Mouse (Mus musculus): ENCODE data around the gene Neurl2.
"Not testable (repeated sequence)": the region's sequence is repeated elsewhere in the genome, so short reads cannot be mapped to it uniquely, and the experiment has no call there.

The Neurl2 gene

DNA sequence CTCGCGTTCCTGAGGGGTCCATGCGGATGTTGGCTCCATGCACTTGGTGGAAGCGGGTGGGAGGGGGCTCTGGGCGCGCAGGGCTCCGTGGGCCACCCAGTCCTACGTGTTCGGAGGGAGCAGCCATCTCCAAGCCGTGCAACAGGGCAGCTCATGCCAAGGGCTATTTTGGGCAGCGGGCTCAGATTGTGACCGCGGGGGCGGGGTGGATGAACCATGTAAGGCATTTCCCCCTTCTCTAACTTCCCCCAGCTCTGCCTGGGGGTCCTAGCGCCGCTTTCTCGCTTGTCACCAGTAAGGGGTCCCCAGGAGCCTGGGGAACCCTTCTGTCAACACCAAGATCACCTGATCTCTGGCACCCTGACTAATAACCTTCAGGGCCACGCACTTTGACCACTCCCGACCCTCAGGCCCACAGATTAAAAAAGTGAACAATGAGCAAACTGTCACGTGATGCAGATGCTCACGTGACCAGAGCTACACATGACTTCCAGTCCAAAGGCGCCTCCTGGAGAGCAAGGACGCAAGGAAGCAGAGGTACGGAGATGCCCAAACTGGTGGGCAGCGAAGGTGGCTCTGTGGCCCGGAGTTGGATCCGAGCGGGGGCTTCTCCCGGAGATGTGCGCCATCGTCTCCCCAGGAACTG, at the start of gene Neurl2:
Gene Neurl2 (minus strand): TSS at position 143 of the 646 bp plus-strand sequence.
- DNase-seq: peak; percentile 89

DNA sequence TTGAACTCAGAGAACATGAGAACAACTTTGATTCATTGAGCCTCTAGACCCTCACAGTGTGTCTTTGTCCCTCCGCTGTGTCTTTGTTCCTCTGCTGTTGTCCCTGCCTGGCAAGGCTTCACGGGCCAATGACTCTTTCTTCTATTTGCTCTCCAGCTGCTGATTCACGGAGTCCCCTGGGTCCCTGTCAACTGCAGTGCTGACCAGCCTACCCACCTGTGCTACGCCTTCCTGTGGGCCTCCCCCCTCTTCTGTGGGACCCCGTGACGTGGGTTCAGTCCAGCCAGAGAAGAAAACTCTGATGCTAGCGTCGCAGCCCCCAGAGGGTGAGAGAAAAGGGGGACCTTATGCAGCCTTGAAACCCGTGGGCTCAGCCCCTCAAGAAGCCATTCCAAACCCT, 49.4 kb upstream of the Neurl2 start:
- DNase-seq: no peak

DNA sequence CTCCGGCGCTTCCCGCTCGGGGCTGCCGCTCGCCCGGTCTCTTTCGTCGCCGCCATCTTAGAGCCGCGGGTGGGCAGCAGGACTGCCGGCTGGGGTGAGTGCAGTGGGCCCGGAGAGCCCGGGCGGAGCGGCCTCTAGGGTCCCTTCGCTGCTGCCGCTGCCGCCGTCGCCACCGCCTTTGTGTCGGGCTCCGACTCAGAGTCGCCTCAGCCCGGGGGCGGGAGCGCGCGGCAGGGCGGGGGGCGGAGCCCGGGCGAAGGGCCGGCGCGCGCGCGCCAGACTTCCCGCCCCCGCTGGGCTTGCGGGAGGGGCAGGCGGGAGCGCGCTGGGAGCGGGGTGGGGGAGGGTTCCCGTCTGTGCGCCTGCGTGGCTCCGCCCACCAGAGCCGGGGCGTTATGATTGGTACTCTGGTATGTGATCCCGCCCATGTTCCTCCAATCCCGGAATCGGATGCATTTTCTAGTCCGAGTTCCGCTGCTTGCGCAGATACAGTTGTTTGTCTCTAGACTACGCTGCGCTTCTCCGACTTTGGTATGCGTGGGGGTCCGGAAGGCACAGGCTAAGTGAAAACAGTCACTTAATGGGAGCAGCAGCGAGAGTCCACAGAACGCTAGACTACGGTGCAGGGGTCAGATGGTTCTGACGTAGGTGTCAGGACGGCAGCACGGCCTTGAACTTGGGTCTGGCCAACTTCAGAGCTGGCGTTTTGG, 46.5 kb upstream of the Neurl2 start:
- DNase-seq: peak; percentile 92

DNA sequence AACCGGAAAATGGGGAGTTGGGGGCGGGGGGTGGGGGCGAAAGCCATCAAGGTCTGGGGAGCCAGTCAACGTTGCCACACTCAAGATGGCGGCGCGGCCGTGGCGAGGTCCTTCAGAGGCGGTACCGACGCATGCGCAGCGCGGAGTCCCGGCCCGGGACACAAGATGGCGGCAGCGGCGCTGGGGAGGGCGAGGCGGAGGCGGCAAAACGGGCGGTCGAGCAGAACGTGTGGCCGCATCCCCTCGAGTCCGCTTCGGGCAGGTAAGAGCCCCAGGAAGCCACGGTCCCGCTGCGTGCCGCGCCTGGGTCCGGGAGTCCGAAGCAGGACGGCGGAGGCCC, 45.9 kb upstream of the Neurl2 start, which contains the start of gene Pcif1:
Gene Pcif1 (plus strand): TSS at position 77 of the 340 bp plus-strand sequence.
- DNase-seq: peak; percentile 95

DNA sequence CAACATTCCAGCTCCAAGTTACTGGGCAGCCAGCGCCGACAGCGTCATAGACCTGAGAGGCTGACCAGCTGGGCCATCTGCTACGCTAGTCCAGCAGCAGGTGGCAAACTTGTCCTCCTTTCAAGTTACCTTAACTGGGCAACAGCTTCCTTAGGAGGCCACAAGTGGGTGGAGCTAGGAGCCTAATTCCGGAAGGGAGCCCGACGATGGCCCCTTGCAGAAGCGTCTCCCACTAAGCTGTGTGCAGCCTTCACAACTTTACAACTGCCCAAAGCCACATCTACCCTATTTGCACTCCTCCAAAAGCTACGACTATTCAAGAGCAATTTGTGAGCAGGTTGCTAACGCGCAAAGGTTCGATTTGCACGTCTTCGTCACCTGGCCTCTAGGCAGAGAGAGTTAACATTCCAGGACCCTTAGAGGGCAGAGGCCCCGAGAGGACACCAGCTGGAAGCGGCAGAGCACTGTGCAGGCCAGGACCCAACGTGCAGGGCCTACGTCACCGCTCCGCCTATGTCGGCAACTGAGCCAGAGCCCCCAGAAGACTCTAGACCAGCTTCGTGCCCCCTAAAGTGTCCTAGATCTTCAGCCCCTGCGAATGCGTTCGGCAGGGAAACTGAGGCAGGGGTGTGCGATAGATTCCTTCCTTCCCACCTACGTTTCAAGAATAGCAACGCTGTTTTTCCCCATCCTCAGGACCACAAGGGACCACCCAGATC, 45.4 kb upstream of the Neurl2 start:
- peak; percentile 66 for DNase-seq

GRCm38 (mm10) chr2:164877376-164878215, 44.3 kb upstream of the Neurl2 start:
- DNase-seq: not testable (repeated sequence)

DNA sequence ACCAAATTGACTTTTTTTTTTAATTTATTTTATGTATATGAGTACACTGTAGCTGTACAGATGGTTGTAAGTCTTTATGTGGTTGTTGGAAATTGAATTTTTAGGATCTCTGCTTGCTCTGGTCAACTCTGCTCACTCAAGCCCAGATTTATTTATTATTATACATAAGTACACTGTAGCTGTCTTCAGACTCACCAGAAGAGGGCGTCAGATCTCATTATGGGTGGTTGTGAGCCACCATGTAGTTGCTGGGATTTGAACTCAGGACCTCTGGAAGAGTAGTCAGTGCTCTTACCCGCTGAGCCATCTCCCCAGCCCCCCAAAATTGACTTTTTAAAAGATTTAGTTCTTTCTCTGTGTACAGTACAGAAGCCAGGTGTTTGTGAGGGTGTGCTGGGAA, 42.4 kb upstream of the Neurl2 start:
- DNase-seq: not testable (repeated sequence)

DNA sequence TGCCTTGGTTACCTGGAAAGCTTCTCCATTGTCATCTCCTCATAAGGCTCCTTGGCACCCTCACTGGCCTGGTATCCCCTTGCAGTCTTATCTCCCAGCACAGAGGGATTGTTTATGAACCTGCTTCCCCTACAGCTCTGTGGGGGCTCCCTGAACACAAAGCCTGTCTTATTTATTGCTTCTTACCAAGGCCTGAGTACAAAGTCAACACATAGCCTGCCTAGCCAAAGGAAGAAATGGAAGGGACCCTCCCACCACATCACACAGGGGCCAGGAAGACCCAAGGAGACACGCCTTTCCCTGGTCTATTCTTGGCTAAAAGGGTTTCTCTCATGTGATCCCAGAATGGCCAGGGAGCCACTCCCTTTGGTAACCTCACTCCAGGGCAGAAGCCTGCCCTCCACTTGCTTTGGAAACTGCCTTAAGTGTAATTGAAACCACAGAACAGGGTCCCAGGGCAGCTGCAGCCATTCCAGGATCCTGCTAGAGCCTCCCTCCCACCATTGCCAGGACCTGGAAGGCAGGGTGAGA, 41.0 kb upstream of the Neurl2 start:
- no peak for DNase-seq

DNA sequence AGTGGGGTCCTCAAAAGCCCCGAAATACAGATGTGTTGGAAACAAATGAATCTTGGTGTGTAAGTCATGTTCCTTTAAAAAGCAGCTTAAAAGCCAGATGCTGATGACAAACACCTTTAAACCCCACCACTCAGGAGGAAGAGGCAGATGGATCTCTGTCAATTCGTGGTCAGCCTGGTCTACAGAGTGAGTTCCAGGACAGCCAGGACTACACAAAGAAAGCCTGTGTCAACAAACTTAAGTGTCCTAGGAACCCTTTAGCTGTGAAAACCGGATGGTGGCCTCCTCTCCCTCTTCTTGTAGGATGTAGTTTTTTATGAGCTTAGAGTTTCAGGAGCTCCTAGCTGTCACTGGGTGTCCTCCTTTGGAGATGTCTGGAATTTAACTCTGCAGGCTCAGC, 40.4 kb upstream of the Neurl2 start:
- no peak for DNase-seq

- no peak for DNase-seq
These were observed 38.5 kb upstream of the Neurl2 start for GRCm38 (mm10) chr2:164871602-164872303.

DNA sequence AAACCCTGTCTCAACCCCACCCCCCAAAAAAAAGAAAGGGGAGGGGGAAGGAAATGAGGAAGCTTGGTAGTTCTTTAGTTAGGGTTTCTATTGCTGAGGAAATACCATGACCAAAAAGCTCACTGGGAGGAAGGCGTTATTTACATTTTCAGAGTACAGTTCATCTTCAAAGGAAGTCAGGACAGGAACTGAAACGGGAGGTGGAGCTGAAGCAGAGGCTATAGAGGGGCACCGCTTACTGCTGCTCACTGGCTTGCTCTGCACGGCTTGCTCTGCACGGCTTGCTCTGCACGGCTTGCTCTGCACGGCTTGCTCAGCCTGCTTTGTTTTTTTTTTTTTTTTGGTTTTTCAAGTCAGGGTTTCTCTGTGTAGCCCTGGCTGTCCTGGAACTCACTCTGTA, 35.2 kb upstream of the Neurl2 start:
- DNase-seq: no peak

DNA sequence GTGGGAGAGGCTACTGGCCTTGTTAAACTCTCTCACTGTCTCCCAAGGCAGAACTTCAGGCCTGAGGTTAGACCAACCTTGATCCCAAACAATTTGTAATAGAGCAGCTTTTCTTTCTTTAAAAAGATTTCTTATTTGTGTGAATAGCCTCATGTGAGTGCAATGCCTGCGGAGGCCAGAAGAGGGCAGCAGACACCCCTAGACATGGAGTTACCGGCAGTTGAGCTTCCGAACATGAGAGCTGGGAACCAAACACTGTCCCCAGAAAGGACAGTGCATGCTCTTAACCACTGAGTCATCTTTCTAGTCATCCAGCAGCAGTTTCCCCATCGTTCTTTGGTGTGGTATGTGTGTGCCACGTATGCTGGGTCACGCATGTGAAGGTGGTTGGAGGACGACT, 34.3 kb upstream of the Neurl2 start:
- no peak for DNase-seq

GRCm38 (mm10) chr2:164866741-164867551, 33.7 kb upstream of the Neurl2 start:
- DNase-seq: no peak

- DNase-seq: no peak
These were observed 31.3 kb upstream of the Neurl2 start for GRCm38 (mm10) chr2:164864593-164864992.

DNA sequence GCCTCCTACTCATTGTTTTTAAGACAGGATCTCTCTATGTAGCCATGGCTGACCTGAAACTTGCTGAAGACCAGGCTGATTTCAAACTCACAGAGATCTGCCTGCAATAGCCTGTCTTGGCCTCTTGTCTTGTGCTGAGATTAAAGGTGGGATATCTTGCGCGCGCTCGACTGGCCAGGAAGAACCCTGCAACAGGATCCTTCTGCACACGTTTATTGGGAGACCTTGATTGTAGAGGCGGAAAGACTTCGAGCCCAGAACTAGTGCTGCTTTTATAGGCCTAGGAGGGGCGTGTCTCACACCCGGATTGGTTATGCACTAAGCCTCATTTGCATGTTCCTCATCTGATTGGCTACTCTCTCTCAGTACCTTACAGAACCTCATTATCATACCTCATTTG, 30.2 kb upstream of the Neurl2 start:
- not testable (repeated sequence) for DNase-seq

- DNase-seq: no peak
These were observed 29.1 kb upstream of the Neurl2 start for GRCm38 (mm10) chr2:164862179-164862861.

DNA sequence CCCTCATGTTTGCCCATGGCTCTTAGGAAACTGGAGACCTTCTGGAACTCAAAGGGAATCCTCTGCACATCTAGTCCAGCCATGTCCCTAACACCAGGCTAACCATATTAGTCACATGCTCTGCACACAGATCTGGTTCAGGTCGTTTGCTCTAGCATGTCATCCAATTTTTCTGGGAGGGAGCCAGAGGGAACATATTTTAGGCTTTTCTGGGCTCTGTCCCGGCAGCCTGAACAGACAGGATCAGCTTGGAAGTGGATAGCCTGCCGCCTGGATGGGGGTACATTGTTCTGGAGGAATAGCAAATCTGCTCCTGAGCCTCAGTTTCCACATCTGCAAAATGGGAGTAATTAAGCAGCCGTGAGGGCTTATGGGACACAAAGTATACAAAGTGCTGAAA, 27.8 kb upstream of the Neurl2 start:
- no peak for DNase-seq

GRCm38 (mm10) chr2:164859640-164860432, 26.6 kb upstream of the Neurl2 start:
- DNase-seq: no peak

GRCm38 (mm10) chr2:164859155-164859554, 25.9 kb upstream of the Neurl2 start:
- no peak for DNase-seq
